Mouse (Mus musculus) pancreas, adult 10 weeks (tissue): ENCODE measurements around the gene Olfr1381. TPM values are rescaled to one million over a fixed set of nuclear protein-coding genes. Genes with fewer than 3 reads are reported as not detected.

ENCODE experiments used
- polyA plus RNA-seq: library from polyadenylated mRNA; stranded (reverse); fragments of 350-450 nt; fragmentation: Illumina TruSeq; extraction: RNeasy Lipid Tissue Mini Kit (QIAGEN cat#74804); gene quantifications from one replicate; pipeline ENCODE4 v1.2.3, GENCODE M21; 2015; ENCODE audit warnings: low read depth, low replicate concordance; ENCODE audit not compliant: insufficient read depth

Gene Olfr1381
- polyA plus RNA-seq, result not detected

GRCm38 (mm10) chr11:49543149-49543548 is at the start of gene Olfr1381:
Olfr1381 (plus strand) TSS chr11:49543449.

GRCm38 (mm10) chr11:49519348-49519747 is 23.9 kb upstream of the Olfr1381 start, which contains the start of gene Olfr1383:
Olfr1383 (plus strand) TSS chr11:49519648.

GRCm38 (mm10) chr11:49527947-49528346 is 15.3 kb upstream of the Olfr1381 start, which contains the start of gene Olfr1382:
Olfr1382 (plus strand) TSS chr11:49528247.

GRCm38 (mm10) chr11:49556578-49556977 is 13.3 kb downstream of the Olfr1381 start, which contains the start of gene Olfr1380:
Olfr1380 (plus strand) TSS chr11:49556878.

Other genes starting within 250 kb of the Olfr1381 start
- not detected for gene Olfr10, start 238.7 kb upstream of the Olfr1381 start, polyA plus RNA-seq
- not detected for gene Olfr1391, start 220.7 kb upstream of the Olfr1381 start, polyA plus RNA-seq
- gene Olfr1390, start 208.3 kb upstream of the Olfr1381 start, polyA plus RNA-seq, result not detected
- not detected for gene Olfr1389, start 120.4 kb upstream of the Olfr1381 start, polyA plus RNA-seq
- gene Olfr1388, start 106.8 kb upstream of the Olfr1381 start, polyA plus RNA-seq, result not detected
- not detected for gene Olfr1387, start 88.1 kb upstream of the Olfr1381 start, polyA plus RNA-seq
- not detected for gene Olfr1386, start 78.4 kb upstream of the Olfr1381 start, polyA plus RNA-seq
- gene Olfr1385, start 54.4 kb upstream of the Olfr1381 start, polyA plus RNA-seq, result not detected
- gene Olfr1384, start 36.7 kb upstream of the Olfr1381 start, polyA plus RNA-seq, result not detected
- gene Olfr1383, start 23.8 kb upstream of the Olfr1381 start, polyA plus RNA-seq, result not detected
- gene Olfr1382, start 15.2 kb upstream of the Olfr1381 start, polyA plus RNA-seq, result not detected
- not detected for gene Olfr1380, start 13.4 kb downstream of the Olfr1381 start, polyA plus RNA-seq
- gene Flt4, start 65.8 kb downstream of the Olfr1381 start, polyA plus RNA-seq, result 5.3 TPM
- not detected for gene Scgb3a1, start 120.2 kb downstream of the Olfr1381 start, polyA plus RNA-seq
- gene Cnot6, start 169.3 kb downstream of the Olfr1381 start, polyA plus RNA-seq, result 10.2 TPM